Mouse (Mus musculus) bone marrow, adult 2 months (tissue): ENCODE measurements at regions not wholly inside any gene's neighbourhood (a gene's known extent, or its start where the extent isn't known, plus 50 kb on each side); places are given as distances from the start of the nearest gene placed in this dataset.

Source experiments
- H3K27ac ChIP-seq: fragments of 200-500 bp; 2 replicates; pipeline ENCODE4 v1.5.1; 2012; ENCODE audit warnings: low read depth, mild to moderate bottlenecking, control low read depth, inconsistent platforms, low read length; ENCODE audit not compliant: control insufficient read depth, poor library complexity, insufficient read depth
- H3K4me1 ChIP-seq: fragments of 200-500 bp; 2 replicates; pipeline ENCODE4 v1.6.1; 2011; ENCODE audit warnings: low read length; ENCODE audit not compliant: control insufficient read depth, insufficient read depth
- H3K4me3 ChIP-seq: fragments of 200-500 bp; replicated peaks from 2 replicates; pipeline ENCODE3; 2011; ENCODE audit warnings: mild to moderate bottlenecking, low read depth, low read length, control low read depth; ENCODE audit not compliant: control insufficient read depth
- CTCF ChIP-seq: fragments of 200-500 bp; IDR thresholded peaks from 2 replicates; pipeline ENCODE4 v1.5.1; 2011; ENCODE audit warnings: low read length, control low read depth; ENCODE audit not compliant: control insufficient read depth, insufficient read depth
- POLR2A ChIP-seq: fragments of 200-500 bp; IDR thresholded peaks from 2 replicates; pipeline ENCODE4 v1.6.1; 2011; ENCODE audit warnings: low read depth, mild to moderate bottlenecking, control low read depth, low read length, borderline replicate concordance; ENCODE audit not compliant: control insufficient read depth
- WGBS: fragments of 180-500 bp; shearing (Covaris S2); methylation state at CpG from one replicate; pipeline ENCODE4 v1.1.7; 2018; 5-methylcytosine and 5-hydroxymethylcytosine counted together

GRCm38 (mm10) chr8:116174891-116175290 lies 329.9 kb upstream of the Dynlrb2 start:
- no peak for TF ChIP-seq CTCF
- Histone ChIP-seq H3K27ac (no peak overlapping the region), H3K4me3 (no peak overlapping the region), H3K4me1 (no peaks in the 10 kb centered on the region)
- WGBS, result 64% methylated on average over 3 of the region's 3 CpGs

- H3K27ac ChIP-seq, result no peak overlapping the region
- 62% methylated on average over 1 of the region's 1 CpGs for WGBS
Observed at GRCm38 (mm10) chr8:116173961-116174360, 330.8 kb upstream of the Dynlrb2 start.

DNA sequence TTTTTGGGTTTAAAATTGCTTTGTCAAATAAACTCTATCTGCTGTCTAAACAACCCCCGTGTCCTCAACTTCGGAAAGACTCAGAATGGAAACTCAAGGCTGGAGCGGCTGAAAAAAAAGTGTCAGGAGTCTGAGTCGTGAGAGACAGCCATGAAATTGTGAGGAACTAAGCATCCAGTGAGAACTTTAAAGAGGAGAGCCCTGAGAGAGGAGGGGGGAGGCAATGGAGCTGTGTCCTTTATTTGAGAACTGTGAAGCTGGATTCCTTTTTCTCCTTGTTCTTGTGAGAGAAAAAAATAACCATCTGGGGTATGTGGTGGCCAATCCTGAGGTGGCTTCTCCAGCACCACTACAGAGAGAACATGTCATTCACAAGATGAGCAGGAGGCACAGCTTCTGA lies 336.9 kb upstream of the Dynlrb2 start:
- Histone ChIP-seq H3K4me3 (no peak overlapping the region), H3K4me1 (no peaks in the 10 kb centered on the region), H3K27ac (no peak overlapping the region)
- no peak for TF ChIP-seq CTCF
- TF ChIP-seq POLR2A, result no peak
- 67% methylated on average over 4 of the region's 4 CpGs for WGBS

More at GRCm38 (mm10) chr8:116173961-116174360, 330.8 kb upstream of the Dynlrb2 start:
- Histone ChIP-seq H3K4me3 (no peak overlapping the region), H3K4me1 (no peaks in the 10 kb centered on the region)
- TF ChIP-seq CTCF (no peak), POLR2A (no peak)

- no peak overlapping the region for H3K27ac ChIP-seq
- WGBS, result 56% methylated on average over 8 of the region's 8 CpGs
- no peaks in the 10 kb centered on the region for H3K4me1 ChIP-seq
- H3K4me3 ChIP-seq, result no peak overlapping the region
- TF ChIP-seq POLR2A, result no peak
- TF ChIP-seq CTCF, result no peak
Observed at GRCm38 (mm10) chr8:116164989-116165299, 339.8 kb upstream of the Dynlrb2 start.

DNA sequence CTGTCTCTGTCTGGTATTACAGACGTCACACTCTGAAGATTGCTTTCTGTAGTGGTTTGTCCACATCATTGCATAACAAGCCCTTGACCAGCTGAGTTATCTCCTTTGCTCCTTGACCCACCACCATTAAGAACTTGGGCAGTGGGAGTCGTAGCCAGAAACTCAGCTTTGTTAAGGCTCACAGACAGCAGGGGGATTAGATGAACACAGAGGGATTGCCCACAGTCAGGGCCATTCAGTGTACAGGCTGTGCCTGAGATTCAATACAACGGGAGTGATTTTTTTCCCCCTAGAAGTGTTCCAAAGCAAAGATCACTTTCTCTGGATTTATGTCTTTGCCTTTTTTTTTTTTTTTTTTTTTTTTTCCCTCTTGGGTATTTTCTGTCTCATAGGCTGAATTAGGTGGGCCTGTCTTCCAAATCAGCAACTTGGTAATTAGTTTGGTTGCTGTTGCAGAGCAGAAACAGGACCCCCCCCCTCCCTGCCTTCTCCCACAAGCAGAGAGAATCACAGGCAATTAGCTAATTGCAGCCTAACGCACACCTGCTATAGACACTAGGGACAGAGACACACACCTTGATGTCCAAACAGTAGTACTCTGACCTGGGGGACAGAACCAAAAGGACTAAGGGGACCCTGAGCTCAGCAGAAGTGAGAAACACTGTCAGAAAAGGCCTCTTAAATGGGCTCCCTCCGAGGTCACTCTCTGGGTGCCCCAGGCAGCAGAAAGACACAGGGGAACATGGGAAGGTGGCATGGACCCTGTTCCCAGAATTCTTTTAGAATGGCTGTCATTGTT lies 340.4 kb upstream of the Dynlrb2 start:
- TF ChIP-seq POLR2A (no peak), CTCF (no peak)
- no peak overlapping the region for H3K27ac ChIP-seq
- H3K4me1 ChIP-seq, result no peaks in the 10 kb centered on the region
- H3K4me3 ChIP-seq, result no peak overlapping the region
- 64% methylated on average over 5 of the region's 5 CpGs for WGBS

- TF ChIP-seq CTCF (no peak), POLR2A (no peak)
- Histone ChIP-seq H3K4me3 (no peak overlapping the region), H3K4me1 (no peaks in the 10 kb centered on the region), H3K27ac (no peak overlapping the region)
- 66% methylated on average over 5 of the region's 5 CpGs for WGBS
Observed at GRCm38 (mm10) chr8:116160932-116161331, 343.8 kb upstream of the Dynlrb2 start.

- Histone ChIP-seq H3K4me1 (no peaks in the 10 kb centered on the region), H3K4me3 (no peak overlapping the region), H3K27ac (no peak overlapping the region; the same call in 1 of the 2 replicates)
- 51% methylated on average over 13 of the region's 13 CpGs for WGBS
- TF ChIP-seq CTCF (no peak), POLR2A (no peak)
Observed at GRCm38 (mm10) chr8:116143687-116144573, 360.8 kb upstream of the Dynlrb2 start.

DNA sequence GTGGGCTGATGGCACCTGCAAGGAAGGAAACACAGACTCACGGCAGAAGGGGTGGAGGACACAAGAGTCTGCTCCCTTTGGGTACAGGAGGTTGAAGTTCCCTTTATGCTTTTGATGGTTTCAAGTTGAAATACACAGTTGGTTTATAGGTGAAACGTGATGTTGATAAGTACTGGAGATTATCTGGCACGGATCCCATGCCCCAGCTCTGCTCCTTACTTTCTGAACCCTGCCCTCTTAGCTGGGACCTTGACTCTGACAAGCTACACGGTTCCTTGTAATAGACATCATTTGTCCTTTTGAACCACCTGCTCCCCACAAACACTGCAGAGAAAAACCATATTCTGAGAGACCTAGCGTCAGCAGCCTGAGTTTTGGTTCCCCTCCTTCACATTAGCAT lies 363.4 kb upstream of the Dynlrb2 start:
- Histone ChIP-seq H3K4me1 (no peaks in the 10 kb centered on the region), H3K4me3 (no peak overlapping the region), H3K27ac (no peak overlapping the region)
- no peak for TF ChIP-seq CTCF
- TF ChIP-seq POLR2A, result no peak
- WGBS, result 70% methylated on average over 5 of the region's 5 CpGs

DNA sequence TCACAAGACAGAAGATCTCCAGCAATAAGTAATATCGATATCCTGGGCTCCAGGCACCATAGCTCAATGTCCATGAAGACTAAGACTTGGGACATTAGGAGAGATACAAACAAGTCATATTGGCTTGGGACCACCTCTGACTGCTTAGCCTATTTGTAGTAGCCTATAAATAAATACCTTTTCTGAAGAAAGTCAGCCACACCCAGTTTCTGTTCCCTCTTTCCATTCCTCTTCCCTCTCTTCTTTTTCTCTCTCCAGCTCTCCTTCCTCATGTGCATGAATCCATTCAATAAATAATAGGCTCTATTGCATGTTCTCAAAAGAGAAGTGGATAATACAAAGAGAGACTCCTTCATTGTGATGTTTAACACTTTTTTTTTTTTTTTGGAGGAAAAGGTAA lies 364.8 kb upstream of the Dynlrb2 start:
- 78% methylated on average over 1 of the region's 1 CpGs for WGBS
- Histone ChIP-seq H3K27ac (no peak overlapping the region), H3K4me3 (no peak overlapping the region), H3K4me1 (no peaks in the 10 kb centered on the region)
- TF ChIP-seq CTCF, result no peak
- no peak for TF ChIP-seq POLR2A
